Mouse (Mus musculus): ENCODE measurements around the gene Sec24d. TPM values are rescaled to one million over a fixed set of nuclear protein-coding genes. Genes with fewer than 3 reads are reported as not detected.

Sec24d gene
- total RNA-seq, 2 experiments from 2014 or later, result 12.6 to 16.4 TPM

- intact Hi-C loops (cut with DNase I), result no loop called here
- DNase-seq (ENCODE audit: low spot score in 2 of 2), result no peak
Measured at GRCm38 (mm10) chr3:123288856-123289570, 21.8 kb downstream of the Sec24d start.

- no peak for DNase-seq (ENCODE audit: low spot score in 2 of 2)
- intact Hi-C loops (cut with DNase I), result no loop called here
Measured at GRCm38 (mm10) chr3:123291670-123292069, 24.4 kb downstream of the Sec24d start.

GRCm38 (mm10) chr3:123296654-123297053 lies 29.4 kb downstream of the Sec24d start:
- intact Hi-C loops (cut with DNase I), result no loop called here
- no peak for DNase-seq (ENCODE audit: low spot score in 2 of 2)

GRCm38 (mm10) chr3:123298283-123298682 lies 31.0 kb downstream of the Sec24d start:
- intact Hi-C loops (cut with DNase I), result no loop called here
- DNase-seq (ENCODE audit: low spot score in 2 of 2), result peak; percentile 92 to 94

GRCm38 (mm10) chr3:123301521-123301920 lies 34.3 kb downstream of the Sec24d start:
- intact Hi-C loops (cut with DNase I), result no loop called here
- DNase-seq (ENCODE audit: low spot score in 2 of 2), result no peak

- DNase-seq (ENCODE audit: low spot score in 2 of 2), result no peak
- intact Hi-C loops (cut with DNase I), result no loop called here
Measured at GRCm38 (mm10) chr3:123305611-123306010, 38.4 kb downstream of the Sec24d start.

GRCm38 (mm10) chr3:123307446-123307845 lies 40.2 kb downstream of the Sec24d start:
- DNase-seq (ENCODE audit: low spot score in 2 of 2), result no peak
- intact Hi-C loops (cut with DNase I), result no loop called here

GRCm38 (mm10) chr3:123309141-123309540 lies 41.9 kb downstream of the Sec24d start:
- intact Hi-C loops (cut with DNase I), result no loop called here
- no peak for DNase-seq (ENCODE audit: low spot score in 2 of 2)

GRCm38 (mm10) chr3:123312477-123313062 lies 45.3 kb downstream of the Sec24d start:
- intact Hi-C loops (cut with DNase I), result no loop called here
- no peak for DNase-seq (ENCODE audit: low spot score in 2 of 2)

- intact Hi-C loops (cut with DNase I), result no loop called here
- no peak for DNase-seq (ENCODE audit: low spot score in 2 of 2)
Measured at GRCm38 (mm10) chr3:123313477-123313876, 46.2 kb downstream of the Sec24d start.

GRCm38 (mm10) chr3:123313920-123314614 lies 46.8 kb downstream of the Sec24d start:
- intact Hi-C loops (cut with DNase I), result no loop called here
- DNase-seq (ENCODE audit: low spot score in 2 of 2), result no peak

GRCm38 (mm10) chr3:123316066-123316465 lies 48.8 kb downstream of the Sec24d start:
- intact Hi-C loops (cut with DNase I), result no loop called here
- no peak for DNase-seq (ENCODE audit: low spot score in 2 of 2)

GRCm38 (mm10) chr3:123317081-123317480 lies 49.8 kb downstream of the Sec24d start:
- DNase-seq (ENCODE audit: low spot score in 2 of 2), result no peak
- intact Hi-C loops (cut with DNase I), result no loop called here

- intact Hi-C loops (cut with DNase I), result no loop called here
Measured at GRCm38 (mm10) chr3:123320341-123320740, 53.1 kb downstream of the Sec24d start.

GRCm38 (mm10) chr3:123321612-123322011 lies 54.4 kb downstream of the Sec24d start:
- no peak for DNase-seq (ENCODE audit: low spot score in 2 of 2)
- intact Hi-C loops (cut with DNase I), result loop anchor here (1.0 to 2.0 kb wide), 3 partner anchors 87 to 161 kb away; no protein-coding TSS in a partner anchor

More at GRCm38 (mm10) chr3:123320341-123320740, 53.1 kb downstream of the Sec24d start:
- DNase-seq (ENCODE audit: low spot score in 2 of 2), result no peak

- DNase-seq (ENCODE audit: low spot score in 2 of 2), result peak; percentile 58 to 63
- intact Hi-C loops (cut with DNase I), result loop anchor here (1.0 to 2.0 kb wide), 3 partner anchors 88 to 161 kb away; no protein-coding TSS in a partner anchor
Measured at GRCm38 (mm10) chr3:123322147-123322546, 54.9 kb downstream of the Sec24d start.

GRCm38 (mm10) chr3:123324326-123324725 lies 57.1 kb downstream of the Sec24d start:
- intact Hi-C loops (cut with DNase I), result no loop called here

GRCm38 (mm10) chr3:123329251-123329650 lies 62.0 kb downstream of the Sec24d start:
- DNase-seq (ENCODE audit: low spot score in 2 of 2), result no peak
- intact Hi-C loops (cut with DNase I), result no loop called here

More at GRCm38 (mm10) chr3:123324326-123324725, 57.1 kb downstream of the Sec24d start:
- no peak for DNase-seq (ENCODE audit: low spot score in 2 of 2)

GRCm38 (mm10) chr3:123330221-123330620 lies 63.0 kb downstream of the Sec24d start:
- intact Hi-C loops (cut with DNase I), result no loop called here

GRCm38 (mm10) chr3:123332330-123333054 lies 65.2 kb downstream of the Sec24d start:
- intact Hi-C loops (cut with DNase I), result no loop called here
- DNase-seq (ENCODE audit: low spot score in 2 of 2), result no peak

More at GRCm38 (mm10) chr3:123330221-123330620, 63.0 kb downstream of the Sec24d start:
- DNase-seq (ENCODE audit: low spot score in 2 of 2), result no peak

Data from left cerebral cortex, postnatal 14 days (tissue).